Mouse (Mus musculus) layer of hippocampus, postnatal 36 days (tissue): ENCODE measurements around the gene Ccna1. TPM values are rescaled to one million over a fixed set of nuclear protein-coding genes. Genes with fewer than 3 reads are reported as not detected.
A peak's percentile ranks its signal among the peaks of the same experiment; 100 is the strongest.

Source experiments
- DNase-seq, 2 experiments: peaks; one replicate each; pipeline ENCODE4 v3.0.0; 2022
- total RNA-seq, 2 experiments: library from RNA; stranded (reverse); gene quantifications; 2 replicates each; pipeline ENCODE4 v1.2.3; 2021

The Ccna1 gene
- 1 to 10 TPM; 2.6 to 3.4 TPM for total RNA-seq

DNA sequence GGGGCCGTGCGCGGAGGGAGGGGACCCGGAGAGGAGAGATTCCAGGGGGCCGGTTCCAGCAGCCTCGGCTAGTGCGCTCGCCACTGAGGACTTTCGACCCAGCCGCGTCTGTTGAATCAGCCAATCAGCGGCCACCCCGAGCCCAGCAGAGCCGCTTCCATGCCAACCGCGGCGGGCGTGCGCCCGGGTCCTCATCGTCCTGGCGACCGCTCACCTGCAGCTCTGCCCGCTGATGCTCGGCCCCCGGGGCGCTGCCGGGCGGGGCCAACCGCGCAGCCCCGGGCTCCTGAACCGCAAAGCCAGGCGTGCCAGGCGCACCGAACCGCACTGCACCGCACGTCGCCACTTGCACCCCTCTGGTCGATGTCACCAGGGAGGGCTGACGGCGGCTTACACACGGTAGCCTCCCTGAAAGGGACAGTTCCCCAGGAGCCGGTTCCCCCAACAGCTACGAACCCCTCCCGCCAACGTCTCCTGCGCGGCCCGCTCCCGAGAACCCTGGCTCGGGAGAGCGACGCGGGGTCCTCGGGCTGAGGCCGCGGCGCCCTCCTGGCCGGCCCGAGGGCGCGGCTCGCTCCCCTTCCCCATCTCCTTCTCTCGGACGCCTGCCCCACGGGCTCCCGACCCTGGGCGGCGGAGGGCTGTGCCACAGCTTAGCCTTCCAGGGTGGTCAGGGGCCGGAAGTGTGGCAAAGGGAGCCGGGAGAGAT lies at the start of gene Ccna1:
Ccna1 (minus strand) TSS at position 464 of the 709 bp plus-strand sequence.
- DNase-seq = peak; percentile 73

DNA sequence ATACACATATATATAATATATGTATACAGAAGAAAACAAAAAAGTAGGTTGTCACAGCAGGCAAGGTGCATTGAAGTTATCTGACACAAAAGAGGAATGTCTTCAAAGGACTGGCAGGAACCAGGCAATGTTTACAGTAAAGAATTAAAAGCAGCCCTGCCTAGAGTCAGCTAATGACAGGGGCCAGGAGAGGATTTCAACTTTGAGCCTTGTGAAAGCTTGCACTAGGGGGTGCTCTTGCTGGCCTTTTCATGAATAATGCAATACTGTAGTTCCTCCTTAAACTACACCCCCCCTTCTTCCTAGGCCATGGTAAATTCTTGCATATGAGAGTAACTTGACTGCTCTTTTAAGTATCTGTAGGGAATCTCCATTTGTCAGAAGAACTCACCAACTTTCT lies 45.8 kb upstream of the Ccna1 start:
- DNase-seq = no peak

DNA sequence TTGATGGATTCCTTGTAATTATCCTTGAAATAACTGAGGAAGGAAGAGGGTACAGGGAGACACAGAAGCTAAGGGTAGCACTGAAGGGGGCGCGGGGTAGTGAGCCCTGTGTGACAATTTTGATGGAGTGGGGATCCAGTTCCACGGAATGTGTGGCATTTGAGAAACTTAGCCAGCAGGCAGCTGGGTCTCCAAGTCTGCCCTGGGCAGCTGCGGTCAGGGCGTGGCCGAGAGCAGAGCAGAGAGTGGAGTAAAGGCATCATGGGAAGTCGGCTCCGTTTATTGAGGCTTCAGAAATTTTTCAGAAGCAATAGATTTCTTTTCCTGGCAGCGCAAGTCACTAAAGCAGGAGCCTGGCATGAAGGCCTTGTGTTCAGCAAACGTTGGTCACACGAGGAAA lies 43.7 kb upstream of the Ccna1 start:
- no peak for DNase-seq

DNA sequence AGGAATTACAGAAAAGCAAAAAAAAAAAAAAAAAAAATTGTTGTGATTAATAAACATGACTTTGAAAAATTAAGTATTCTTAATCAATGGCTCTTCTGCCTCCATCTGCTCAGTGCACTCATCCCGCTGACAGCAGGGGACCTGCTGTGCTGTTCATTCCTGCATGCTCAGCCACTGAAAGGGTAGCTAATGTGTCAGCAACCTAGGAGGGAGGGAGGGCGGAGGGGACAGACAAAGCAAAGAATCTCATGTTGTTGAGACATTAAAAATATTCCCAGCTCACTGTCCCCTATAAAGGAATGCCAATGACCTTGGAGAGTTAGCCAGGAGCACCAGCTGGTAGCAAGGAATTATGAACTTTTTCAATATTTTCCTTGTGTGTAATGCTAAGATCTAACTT lies 42.7 kb upstream of the Ccna1 start:
- DNase-seq = no peak

- DNase-seq = no peak
Observed at GRCm38 (mm10) chr3:55097186-55097585, 41.9 kb upstream of the Ccna1 start.

GRCm38 (mm10) chr3:55096655-55097005 lies 41.3 kb upstream of the Ccna1 start:
- DNase-seq = no peak

DNA sequence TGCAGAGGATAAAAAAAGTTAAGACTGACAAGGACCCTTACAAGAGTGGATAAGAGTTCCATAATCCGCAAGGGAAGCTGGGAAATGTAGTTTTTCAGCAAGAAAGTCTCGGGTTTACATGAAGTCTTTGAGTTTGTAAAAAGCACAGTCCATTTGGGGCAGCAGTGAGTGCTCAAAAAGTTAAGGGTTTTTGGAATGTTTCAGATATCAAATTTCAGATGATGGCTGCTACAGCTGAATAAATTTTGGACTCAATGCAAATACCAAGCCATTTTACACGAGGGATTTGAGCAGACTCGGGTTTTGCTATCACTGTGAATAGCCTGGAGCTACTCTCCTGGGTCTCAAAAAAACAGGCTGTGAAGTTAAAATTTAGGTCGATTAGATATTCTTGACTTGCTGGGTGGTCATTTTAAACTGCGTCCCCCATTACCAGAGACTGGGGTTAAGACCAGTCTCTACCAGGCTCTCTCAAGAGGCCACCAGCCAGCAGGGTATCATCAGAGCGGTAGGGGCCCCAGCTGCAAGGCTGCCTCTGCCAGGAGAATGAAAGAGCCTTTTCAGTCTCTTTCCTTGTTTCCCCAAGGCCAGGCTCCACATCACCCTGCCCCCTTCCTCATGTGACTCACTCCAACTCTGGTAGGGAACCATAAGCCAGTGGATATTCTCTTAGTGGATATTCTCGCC lies 40.8 kb upstream of the Ccna1 start:
- peak; percentile 52 to 54 for DNase-seq

DNA sequence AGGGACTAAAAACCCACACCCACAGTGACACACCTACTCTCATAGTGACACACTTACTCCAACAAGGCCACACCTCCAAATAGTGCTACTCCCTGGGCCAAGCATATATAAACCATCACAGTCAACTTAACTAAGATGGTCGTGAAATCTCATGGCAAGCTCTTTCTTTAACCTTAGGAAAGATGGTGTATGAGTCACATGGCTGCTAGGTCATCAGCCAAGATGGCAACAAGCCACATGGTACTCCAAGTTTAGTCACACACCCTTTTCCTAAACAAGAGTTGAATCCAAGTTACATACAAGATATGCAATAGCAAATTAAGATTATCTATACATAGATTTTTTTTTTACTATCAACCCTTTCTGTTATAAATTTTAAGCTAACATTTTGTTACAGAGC lies 37.9 kb upstream of the Ccna1 start:
- no peak for DNase-seq

DNA sequence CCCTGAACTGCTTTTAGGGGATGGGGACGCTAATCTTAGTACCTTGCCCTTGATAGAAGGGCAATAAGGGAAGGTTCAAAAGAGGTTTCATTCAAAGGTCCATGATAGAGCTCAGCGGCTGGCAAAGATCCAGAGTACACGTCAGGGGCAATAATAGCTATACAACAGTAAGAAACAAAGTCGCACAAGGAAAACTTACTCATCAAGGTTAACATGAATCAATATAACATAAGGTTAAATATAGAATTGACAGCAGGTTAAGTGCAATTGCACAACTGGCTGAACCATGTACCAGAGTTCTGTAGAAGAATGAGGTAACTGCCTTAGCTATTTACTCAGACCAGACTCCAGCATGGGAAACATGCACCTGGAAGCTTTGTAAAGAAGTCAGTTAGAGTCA lies 34.0 kb upstream of the Ccna1 start:
- no peak for DNase-seq

- DNase-seq = no peak
Observed at GRCm38 (mm10) chr3:55088843-55089242, 33.5 kb upstream of the Ccna1 start.

GRCm38 (mm10) chr3:55088359-55088758 lies 33.1 kb upstream of the Ccna1 start:
- DNase-seq = no peak

GRCm38 (mm10) chr3:55087360-55087759 lies 32.1 kb upstream of the Ccna1 start:
- DNase-seq = no peak

- no peak for DNase-seq
Observed at GRCm38 (mm10) chr3:55086948-55087347, 31.6 kb upstream of the Ccna1 start.

DNA sequence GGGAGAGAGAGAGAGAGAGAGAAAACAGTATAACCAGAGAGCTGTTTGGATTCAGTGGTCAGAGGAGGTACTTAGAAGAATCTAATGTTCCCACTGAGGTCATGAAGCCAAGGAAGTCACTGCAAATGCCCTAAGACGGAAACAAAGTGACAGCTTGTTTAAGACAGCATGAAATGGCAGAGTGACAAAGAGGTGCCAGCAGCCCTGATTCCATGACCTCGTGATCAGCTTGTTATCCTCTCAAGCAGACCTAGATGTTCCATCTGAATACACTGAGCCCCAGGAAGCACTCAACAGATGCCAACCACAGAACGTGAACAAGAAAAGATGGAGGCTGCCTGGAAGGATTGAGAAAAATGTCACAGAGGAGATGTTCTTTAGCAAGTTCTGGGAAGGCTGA lies 30.4 kb upstream of the Ccna1 start:
- no peak for DNase-seq

DNA sequence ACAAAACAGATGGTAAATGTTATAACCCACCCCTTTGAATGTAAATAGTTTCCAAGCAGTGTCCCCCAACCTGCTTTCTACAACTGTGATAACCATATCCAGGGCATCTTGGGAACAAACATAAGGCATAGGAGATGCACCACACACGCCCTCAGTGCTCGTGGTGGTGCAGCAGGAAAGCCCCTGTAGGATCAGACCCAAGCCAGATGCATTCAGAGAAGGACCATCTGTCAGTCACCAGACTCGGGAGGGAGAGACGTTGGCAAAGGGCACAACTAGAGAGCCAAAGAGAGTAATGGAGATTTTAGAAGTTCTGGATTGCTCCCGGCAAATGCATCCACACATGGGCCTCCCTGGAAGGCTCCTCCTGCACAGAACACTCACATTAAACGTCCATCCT lies 29.5 kb upstream of the Ccna1 start:
- no peak for DNase-seq

- DNase-seq = peak; percentile 73
Observed at GRCm38 (mm10) chr3:55080055-55080454, 24.8 kb upstream of the Ccna1 start.

DNA sequence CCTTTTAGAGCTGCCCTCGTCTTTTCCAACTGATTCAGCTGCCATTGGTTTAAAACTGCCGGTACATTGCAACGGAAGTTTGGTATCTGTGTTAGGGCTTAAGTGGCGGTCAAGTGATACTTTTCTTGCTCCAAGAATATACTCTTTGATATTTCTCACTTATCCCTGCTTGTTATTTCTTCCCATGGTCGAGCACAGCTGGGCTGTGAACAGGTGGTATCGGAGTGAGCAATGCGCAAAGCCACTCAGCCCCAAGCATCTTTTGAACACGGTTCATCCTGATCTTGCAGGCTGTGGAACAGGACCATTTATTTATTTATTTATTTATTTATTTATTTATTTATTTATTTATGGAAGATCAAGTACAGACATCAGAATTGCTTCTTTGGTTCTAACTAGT lies 24.3 kb upstream of the Ccna1 start:
- no peak for DNase-seq

- no peak for DNase-seq
Observed at GRCm38 (mm10) chr3:55078233-55078632, 22.9 kb upstream of the Ccna1 start.

GRCm38 (mm10) chr3:55075294-55075648 lies 20.0 kb upstream of the Ccna1 start:
- DNase-seq = no peak

DNA sequence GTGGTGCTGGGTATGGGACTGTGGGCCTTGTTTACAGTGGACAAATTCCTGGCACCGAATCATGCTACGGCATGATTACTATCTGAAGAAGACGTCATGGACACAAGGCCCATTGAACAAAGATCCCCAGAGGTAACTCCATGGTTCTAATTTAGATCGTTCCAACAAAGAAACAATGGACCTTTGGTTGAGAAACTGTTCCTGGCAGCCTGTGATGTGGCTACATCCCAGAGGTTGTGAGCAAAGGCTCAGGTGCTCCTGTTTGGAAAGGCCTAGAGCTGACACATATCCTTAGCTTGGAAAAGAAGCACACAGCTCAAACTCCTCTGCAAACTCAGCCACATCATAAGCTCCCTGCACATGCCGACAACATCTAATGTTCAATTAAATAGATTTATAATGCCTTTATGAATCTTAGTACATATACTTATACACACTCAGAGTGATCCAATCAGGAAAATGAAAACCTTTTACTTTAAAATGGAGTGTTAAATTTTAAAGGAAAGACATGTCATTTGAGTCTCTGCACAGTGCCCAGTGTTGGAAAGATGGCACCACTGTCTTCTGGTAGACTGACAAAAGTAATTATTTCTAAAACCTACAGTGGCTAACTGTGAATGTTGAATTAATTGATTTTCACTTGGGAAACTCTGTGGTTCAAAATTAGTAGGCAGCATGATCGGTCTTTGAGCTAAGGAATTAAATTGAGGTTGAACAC lies 19.4 kb upstream of the Ccna1 start:
- no peak for DNase-seq

DNA sequence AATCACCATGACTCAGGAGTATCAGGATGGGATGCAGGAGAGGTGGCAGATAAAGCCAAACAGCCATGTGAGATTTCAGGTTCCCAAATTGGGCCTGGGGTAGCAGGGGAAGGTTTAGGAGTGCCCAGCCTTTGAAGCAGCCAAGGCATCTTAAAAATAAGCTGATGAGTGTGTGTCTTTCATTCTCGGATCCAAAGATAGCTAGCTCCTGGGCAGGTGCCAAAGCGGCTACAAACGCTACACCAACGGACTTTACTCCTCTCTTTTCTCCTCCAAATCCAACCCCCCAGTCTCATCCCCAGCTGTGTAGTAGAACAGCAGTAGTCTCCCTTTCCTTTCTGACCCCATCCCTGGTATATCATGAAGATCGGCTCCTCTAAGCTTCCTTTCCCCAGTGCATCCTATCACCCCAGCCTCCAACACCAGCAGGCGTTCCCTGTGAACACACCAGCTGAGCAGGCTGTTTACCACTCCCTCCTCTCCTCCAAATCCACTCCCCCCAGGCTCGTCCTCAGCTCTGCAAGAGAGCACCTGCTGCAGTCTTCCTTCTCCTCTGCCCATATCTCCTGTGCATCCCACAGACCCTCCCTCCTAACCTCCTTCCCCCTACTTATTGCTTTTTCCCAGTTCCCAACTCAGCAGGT lies 12.6 kb upstream of the Ccna1 start:
- peak in 1 of 2 experiments; percentile 35 for DNase-seq

- no peak for DNase-seq
Observed at GRCm38 (mm10) chr3:55066666-55067023, 11.3 kb upstream of the Ccna1 start.
